Mouse (Mus musculus): Measurements from ENCODE around the gene Cish.

The Cish gene

DNA sequence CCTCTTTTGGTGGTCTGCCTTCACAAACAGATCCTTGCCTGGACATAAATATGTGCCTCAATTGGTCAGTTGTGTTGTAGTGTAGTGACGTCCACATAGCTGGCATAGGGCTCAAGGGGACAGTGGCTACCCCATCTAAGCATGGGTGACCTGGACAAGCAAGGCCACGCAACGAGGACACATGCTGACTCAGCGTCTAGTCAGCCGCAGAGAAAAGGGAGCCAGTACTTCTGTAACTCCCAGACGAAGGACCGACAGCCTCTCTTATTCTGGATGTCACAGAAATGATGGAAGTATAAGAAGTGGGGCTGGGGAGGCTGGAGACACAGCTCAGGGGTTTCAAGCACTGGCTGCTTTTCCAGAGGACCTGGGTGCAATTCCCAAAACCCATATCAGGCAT is 18.2 kb upstream of the Cish start:
- DNase-seq (ENCODE audit: low spot score in 2 of 2) = no peak

DNA sequence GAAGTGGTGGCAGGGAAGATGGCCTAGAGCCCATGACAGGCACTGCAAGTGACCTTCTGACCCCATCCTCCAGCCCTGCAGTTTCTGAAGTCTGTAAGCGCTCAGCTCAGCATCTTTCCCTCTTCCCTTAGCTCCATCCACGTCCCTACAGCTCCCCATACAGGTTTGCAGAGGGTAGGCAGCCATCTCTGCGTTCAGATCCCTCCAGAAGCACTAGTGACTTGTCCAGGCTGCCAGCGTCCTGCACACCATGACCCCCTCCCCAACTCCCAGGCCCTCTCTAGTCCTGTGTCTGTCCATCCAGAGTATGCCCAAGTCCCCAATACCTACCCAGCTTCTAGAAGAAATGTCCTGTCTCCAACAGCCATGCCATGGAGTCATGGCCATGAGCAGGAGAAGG is 17.7 kb upstream of the Cish start:
- DNase-seq (ENCODE audit: low spot score in 2 of 2) = no peak

DNA sequence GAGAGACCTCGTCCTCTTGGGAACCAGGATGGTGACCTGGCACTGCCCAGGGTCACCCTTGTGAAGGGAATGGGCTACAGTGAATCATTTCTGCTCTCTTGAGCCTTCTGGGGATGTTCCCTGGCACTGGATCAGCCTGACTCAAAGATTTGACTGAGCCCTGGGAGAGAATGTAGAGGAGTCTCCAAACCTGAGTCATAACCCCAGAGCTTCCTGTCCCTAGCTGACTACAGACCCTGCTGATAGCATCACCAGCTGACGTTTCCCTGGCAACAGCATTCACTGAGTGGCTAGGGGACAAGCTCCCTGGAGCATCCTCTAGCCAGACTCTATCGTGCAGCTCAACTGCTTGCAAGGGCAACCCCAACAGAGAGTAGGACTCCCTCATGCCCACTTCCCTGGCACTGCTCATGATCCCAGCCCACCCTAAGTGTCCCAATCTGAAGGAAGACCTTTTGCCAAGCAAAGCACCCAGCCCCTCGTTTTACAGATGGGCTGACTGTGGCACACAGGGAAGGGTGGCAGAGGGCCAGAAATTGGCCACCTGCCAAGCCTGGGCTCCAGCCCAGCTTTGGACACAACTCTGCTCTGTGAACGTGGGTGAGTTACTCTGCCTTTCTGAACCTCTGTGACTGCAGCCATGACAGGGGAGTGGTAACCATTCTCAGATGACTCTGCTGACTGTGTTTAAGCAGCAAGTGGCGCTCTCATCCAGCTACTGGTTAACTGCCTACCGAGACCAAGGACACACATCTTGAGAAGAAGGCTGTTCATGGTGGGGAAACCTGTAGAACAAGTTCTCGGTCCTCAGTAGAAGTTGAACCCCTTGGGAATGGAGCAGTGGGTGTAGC is 17.1 kb upstream of the Cish start:
- DNase-seq (ENCODE audit: low spot score in 2 of 2) = peak; percentile 65 to 68

DNA sequence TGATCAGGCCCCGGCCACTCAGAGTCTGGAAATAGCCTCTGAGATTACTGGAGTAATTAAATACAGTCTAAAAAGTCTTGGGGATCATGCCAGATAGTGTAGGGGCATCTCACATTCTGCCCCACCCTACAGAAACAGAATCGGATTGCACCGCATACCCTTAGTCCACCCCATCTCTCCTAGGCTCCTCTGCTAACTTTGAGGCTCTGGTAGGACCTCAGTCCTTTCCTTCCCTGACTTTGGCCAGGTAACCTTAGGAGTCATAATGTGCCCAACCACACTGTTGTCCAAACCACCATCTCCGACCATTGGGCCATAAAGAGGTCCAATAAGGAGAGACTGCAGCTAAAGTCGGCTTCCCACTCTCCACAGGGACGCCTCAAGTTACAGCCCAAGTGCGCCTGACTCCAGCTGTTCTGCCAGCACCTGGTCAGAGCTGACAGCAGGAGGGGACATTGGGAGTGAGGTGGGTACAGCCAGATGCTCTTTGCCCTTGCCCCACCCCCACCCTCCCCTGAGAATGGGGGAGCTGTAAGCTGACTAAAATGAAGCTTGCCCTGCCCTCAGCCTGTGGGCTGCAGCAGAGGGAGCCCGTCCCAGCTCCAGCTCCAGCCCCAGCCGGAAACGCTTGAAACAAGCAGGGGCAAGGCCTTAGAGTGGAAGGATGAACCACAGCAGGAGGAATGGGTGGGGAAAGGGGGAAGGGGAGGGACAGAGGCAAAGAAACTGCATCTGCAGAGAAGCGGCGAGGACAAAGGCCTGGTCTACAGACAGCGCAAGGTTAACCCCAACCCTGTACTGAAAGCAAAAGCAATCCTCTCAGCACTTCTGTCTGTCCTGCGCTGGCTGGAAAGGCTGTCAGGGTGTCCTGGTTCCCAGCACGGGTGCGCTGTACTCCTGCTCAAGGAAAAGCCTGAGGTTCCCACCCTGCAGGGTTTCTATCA is 16.2 kb upstream of the Cish start:
- peak in 1 of 2 experiments; percentile 45 for DNase-seq (ENCODE audit: low spot score in 2 of 2)

DNA sequence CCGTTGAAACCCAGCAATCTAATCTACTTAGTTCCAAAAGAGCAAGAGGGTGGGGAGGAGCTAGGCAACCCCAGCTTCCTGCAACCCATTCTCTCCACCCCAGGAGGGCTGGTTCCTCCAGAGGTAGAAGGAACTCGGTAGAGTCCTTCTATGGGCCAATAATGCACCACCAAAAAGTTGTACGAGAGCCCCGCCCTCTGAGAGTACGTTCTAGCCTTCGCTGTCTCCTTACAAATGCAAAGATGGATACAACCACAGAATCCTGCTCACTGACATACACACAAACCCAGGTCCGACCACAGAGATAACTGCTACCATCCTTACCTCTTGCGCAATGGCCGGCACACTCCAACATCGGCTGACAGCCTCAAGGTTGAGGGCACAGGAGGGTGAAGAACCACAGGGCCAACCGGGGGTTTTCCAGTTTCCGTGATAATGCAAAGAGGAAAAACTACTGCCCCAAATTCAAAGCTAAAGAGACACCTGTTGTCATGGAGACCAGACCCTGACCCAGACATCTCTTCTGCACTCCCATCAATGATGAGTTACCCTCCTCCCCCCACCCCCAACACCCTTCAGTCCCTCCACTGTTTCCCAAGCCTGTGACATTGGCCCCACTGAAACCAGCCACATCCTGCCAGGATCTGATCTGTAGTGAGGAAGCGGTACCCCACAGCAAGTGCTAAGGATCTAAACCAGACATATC is 15.4 kb upstream of the Cish start:
- no peak for DNase-seq (ENCODE audit: low spot score in 2 of 2)

DNA sequence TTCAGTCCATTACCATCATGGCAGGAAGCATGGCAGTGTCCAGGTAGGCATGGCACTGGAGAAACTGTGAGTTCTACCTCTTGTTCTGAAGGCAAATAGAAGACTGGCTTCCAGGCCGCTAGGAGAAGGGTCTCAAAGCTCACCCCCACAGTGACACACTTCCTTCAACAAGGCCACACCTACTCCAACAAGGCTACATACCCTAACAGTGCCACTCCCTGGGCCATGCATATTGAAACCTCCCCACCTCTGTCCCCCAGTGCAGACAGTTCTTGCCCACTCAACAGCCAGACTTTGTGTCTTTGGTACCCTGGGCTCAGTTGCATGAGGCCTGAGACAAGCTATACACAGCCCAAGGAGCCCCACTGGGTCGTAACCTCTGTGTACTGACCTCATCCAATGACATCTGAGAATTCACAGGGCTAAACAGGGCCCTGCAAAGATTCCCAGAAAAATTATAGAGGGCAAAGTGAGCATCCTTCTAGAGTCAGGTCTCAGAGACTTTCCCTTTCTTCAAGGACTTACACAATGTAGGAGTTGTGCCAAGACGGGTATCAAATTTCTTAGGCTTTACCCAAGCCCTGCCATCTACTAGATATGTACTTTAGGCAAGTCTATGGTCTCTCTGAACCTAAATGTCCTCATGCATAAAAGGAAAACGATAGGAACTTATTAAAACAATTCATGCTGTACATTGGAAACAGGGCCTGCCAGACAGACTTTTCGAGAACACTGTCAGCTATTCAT is 14.4 kb upstream of the Cish start:
- no peak for DNase-seq (ENCODE audit: low spot score in 2 of 2)

DNA sequence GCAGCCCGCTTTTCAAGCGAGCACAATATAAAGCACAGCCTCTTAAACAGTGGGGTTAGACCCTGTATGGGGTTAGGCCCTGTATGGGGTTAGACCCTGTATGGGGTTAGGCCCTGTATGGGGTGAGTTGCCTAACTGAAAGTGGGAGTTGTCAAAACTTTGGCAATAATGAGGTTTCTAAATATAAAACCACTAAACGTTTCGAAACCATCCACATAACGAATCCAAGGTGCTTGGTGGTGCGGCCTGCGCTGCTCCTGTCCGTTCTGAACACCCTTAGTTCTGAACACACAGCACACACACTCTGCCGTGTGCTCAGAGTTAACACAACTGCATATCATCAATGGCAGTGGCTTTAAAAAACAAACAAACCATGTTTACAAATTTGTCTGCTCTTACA is 12.9 kb upstream of the Cish start:
- no peak for DNase-seq (ENCODE audit: low spot score in 2 of 2)

DNA sequence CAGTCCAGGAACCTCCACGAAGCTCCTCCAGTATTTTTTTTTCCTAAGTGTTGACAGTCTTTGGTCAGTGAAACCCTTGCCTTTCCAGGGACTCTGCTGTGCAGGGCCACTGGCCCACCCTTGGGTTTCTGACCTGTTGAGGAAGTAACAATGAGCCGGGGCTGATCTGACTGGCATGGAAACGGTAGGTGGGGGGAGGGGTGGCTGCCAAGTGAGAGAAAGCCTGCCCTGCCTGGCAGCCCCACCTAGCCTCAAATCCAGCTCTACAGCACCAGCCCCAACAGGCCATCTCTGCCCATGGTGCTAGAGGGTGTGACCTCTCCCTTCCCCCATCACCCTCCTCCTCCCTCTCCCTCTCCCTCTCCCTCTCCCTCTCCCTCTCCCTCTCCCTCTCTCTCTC is 10.8 kb upstream of the Cish start:
- DNase-seq (ENCODE audit: low spot score in 2 of 2) = no peak

DNA sequence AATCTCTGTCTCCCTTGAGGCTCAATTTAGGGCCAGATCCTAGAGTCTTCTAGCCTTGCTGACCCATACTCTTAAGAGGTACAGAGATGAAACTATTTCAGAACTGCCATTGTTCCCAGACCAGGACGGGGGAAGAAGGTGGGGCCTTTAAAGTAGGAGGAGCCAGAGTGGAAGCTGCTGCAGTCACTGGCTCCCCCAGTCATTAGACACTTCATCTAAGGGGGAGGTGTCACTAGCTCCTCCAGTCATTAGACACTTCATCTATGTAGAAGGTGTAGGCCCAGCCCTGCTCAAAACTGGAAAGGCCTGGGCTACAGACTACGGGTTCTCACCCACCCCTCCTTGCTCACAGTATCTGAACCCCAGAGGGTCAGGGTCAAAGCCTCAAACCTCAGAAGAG is 8.5 kb upstream of the Cish start:
- DNase-seq (ENCODE audit: low spot score in 2 of 2) = no peak

DNA sequence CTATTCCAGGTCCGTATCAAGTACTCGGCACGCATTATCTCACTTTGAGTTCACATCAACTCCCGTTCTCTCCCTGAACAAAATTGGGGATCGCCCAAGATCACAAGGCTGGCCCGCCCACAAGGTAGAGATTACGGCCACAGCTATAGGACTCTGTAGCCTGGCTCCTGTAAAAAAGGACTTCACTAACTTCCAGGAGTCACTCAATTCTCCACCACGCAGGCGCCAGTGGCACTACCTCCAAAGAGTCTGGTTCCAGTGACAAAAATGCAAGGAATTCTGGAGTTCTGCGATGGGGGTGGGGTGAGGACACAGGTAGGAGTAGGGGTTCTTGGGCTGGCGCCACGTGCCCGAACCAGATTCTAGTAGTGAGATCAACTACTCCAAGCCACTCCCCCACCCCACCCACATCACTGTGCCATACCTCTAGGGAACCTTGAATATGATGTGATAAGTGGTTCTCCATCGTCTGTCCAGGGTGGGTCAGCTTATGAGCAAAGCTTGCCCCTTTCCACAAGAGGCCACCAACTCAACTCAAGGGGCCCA is 7.6 kb upstream of the Cish start:
- no peak for DNase-seq (ENCODE audit: low spot score in 2 of 2)

DNA sequence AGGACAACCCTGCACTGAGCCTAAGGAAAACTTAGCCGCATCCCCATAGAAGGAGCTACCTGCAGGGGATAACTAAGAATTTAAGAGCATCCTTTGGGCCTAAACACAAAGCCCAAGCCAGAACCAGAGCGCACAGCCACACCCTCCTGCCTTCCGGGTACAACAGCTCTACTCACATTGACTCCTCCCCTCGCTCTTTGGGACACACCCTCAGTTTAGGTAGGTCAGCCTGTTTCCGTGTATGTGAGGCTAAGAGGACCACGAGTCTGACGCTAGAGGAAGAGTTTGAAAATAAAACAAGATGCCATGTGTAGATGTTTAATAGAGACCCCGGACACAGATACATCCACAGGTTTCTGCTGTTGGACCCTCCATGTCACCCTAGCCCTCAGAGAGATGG is 7.1 kb upstream of the Cish start:
- no peak for DNase-seq (ENCODE audit: low spot score in 2 of 2)

DNA sequence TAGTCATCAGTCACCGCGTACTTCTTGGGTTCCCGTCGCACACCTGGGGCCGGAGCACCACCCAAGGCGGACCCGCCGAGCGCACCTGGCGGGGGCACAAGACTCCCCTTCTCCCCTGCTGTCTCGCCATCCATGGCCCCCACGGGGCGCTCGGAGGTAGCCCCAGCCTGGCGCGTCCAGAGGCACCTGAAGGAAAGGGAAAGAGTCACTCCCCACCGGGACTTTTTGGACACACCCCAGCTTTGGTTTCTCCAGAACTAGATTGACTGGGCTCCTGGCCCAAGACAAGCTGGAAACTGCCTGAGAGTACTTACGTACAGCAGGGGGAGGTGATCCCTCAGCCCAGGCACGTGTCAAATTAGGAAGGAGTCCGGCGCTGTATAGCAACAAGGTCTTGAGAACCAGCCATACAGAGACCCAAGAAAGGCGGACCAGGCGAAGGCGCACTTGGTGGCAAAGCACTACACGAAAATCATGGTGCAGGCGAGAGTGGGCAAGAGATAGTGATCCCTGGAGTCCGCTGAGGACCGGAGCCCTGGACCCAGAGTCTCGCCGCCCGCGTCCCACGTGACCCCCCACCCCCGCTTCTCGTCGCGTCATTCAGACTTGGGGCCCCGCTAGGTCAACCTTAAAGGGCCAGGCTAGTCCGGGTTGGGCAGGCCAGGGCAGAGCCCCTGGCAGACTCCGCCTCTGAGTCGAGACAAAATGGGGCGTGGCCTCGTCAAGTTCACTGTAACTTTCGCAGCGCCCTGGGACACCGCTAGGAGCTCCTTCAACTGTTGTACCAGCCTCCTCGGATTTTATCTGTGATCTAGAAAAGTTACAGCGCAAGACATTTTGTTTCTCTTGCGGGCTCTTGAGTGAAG is 6.4 kb upstream of the Cish start, which contains the start of gene Mapkapk3:
Gene Mapkapk3, minus strand, starts transcription at position 667 of the 866 bp plus-strand sequence.
- DNase-seq (ENCODE audit: low spot score in 2 of 2) = peak; percentile 88 to 93

DNA sequence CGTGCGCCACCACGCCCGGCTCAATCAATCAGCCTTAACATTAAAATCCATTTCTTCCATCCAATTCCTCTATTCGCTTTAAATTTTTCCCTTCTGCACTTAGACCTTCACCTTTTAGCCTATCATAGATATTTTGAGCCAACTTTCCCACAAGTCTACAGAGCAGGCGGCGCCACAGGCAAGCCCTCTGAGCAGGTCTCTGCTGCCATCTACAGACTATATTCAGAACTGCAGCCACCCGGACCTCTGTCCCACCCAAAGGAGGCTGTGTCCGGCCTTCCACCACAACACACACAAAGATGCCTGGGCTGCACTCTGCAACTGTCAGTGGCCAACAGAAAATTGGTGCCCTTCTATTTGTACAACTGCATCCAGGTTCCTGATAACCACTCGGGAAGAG is 4.9 kb upstream of the Cish start:
- DNase-seq (ENCODE audit: low spot score in 2 of 2) = peak; percentile 74 to 86

DNA sequence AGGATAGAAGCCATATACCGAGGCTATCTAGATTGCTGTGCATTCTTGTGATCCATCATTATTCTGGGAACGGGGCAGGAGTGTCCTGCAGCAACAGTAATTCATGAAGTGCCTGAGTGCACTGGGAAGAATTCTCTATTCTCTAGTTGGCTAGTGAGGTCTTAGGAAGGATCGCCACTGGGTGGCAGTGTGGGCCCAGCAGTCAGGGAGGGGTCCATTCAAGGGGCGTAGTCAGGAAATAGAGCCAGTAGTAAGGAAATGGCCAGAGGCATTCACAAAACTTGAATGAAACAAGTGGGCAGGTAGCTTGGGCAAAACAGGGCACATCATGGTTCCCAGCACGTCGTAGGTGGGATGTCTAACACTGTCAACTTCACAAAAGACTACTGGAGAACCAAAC is 1.6 kb upstream of the Cish start:
- peak in 1 of 2 experiments; percentile 79 for DNase-seq (ENCODE audit: low spot score in 2 of 2)

DNA sequence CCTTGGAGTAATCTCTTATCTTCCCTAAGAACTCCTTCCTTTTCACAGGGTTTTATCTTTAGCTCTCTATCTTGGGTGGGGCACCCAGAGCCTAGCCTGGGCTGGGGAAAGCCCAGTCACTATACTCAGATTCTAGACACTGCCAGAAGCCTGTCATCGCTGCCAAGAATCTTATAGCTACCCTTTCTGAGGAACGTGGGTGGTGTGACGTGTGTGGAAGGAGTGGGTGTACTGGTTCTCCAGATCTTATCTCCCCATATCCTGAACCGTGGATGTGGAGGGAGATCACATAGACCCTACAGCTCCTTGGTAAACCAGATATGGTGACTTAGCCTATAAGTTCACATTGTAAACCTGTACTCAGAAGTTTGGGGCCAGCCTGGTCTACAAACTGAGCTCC is 210 bp upstream of the Cish start:
- no peak for DNase-seq (ENCODE audit: low spot score in 2 of 2)

DNA sequence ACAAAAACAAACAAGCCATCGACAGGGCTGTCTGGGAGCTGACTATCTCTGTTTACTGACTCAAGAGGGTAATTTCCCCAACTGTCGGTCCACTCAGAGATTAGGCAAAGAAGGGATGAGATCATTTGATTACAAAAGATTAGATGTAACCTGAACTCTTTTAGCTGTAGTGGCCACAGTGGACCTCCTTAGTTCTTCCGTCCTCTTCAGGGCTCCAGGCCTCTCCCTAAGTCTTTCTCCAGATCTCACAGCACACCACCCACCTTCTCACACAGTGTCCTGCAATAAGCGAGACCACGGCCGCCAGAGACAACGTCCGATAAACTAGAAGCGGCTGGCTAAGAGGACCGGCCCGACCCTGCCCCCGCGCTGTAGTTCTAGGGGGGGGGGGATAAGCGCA is 215 bp downstream of the Cish start:
- no peak for DNase-seq (ENCODE audit: low spot score in 2 of 2)

DNA sequence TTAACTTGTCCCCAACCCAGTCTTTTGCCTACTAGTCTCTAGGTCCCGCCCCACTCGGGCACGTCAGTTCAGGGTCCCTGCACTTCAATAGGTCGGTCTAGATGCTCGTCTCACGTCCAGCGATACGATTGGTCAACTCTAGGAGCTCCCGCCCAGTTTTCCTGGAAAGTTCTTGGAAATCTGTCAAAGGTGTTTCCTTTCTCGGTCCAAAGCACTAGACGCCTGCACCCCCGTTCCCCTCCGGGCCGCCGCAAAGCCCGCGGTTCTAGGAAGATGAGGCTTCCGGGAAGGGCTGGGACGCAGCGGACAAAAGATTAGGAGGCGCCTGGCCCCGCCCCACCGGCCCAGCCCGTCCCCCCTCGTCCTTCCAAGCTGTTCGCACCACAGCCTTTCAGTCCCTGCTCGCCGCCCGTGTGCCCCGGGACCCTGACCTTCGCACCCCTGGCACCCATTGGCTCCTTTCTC is 707 bp downstream of the Cish start:
- DNase-seq (ENCODE audit: low spot score in 2 of 2) = peak; percentile 98 to 99

DNA sequence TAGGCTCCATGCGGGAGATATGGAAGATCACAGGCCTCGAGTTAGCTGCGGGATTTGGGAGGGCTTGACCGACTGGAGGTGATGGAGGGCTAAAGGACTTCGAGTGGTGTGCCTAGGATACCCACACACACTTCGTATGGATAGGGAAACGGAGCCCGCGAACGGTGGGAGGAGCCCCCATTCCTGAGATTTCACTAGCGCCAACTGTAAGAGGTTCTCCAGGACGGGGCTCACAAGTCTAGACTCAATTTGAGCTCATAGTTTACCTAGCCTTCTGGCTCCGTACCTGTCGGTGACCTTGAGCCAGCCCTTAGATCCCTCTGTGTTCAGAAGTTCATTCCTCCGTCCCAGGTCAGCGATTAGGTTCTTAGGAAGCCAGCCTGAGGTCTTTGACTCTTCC is 1.2 kb downstream of the Cish start:
- no peak for DNase-seq (ENCODE audit: low spot score in 2 of 2)

DNA sequence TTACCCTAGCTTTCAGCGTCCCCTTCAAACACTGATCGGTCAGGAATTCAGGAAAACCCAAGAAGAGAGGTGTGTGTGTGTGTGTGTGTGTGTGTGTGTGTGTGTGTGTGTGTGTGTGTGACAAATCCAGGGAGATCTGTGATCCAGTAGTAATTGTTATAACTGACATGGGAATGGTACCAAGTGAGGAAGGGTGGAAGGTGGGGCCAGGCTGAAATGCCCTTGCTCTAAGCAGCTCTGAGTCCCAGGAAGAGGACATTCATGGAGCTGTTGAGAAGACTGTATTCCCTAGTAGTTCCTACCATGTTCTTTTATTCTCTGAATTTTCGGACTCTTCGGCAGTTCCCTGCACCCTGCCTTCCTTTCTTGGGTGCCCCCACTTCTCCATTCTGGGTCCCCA is 1.8 kb downstream of the Cish start:
- DNase-seq (ENCODE audit: low spot score in 2 of 2) = no peak

All from heart, adult 9 months (tissue).